Mouse (Mus musculus): ENCODE data around the gene Sorcs2. TPM values are rescaled to one million over a fixed set of nuclear protein-coding genes. Genes with fewer than 3 reads are reported as not detected.
A peak's percentile ranks its signal among the peaks of the same experiment; 100 is the strongest.

Sorcs2 gene
- polyA plus RNA-seq, 1 experiment: not detected

DNA sequence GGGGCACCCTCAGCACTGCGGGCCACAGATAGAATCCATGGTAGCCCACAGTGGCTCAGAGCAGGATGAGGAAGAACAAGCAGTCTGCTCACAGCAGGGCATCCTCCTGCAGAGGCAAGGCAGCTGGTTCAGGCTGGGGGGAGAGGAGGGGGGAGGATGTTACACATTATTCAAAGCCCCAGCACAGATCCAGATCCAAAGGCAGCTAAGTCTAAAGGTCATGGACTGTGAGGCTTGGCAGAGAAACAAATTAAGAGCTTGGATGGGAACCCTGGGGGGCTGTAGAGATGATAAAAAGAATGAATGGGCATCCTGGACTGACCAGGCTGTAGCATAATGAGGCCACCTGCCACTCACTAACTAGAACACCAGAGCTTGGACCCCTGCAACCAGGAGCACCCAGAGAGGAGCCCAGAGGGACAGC, 28.7 kb downstream of the Sorcs2 start:
- WGBS: 33% methylated on average over 1 of the region's 1 CpGs
- no peak overlapping the region for H3K4me3 ChIP-seq (ENCODE audit: insufficient read depth, low read depth, low read length)
- peaks cover 65% of the 10 kb centered on the region for H3K4me1 ChIP-seq (ENCODE audit: control insufficient read depth, insufficient read depth, low read length)
- no peak for TF ChIP-seq POLR2A (IDR thresholded peaks at IDR 0.05; ENCODE audit: insufficient read depth, low read depth, low read length)
- TF ChIP-seq CTCF (IDR thresholded peaks at IDR 0.05; ENCODE audit: insufficient read depth, low read depth, low read length): no peak
- peak overlapping the region; percentile 67 for H3K27ac ChIP-seq (ENCODE audit: insufficient read depth, low read depth, low read length)

DNA sequence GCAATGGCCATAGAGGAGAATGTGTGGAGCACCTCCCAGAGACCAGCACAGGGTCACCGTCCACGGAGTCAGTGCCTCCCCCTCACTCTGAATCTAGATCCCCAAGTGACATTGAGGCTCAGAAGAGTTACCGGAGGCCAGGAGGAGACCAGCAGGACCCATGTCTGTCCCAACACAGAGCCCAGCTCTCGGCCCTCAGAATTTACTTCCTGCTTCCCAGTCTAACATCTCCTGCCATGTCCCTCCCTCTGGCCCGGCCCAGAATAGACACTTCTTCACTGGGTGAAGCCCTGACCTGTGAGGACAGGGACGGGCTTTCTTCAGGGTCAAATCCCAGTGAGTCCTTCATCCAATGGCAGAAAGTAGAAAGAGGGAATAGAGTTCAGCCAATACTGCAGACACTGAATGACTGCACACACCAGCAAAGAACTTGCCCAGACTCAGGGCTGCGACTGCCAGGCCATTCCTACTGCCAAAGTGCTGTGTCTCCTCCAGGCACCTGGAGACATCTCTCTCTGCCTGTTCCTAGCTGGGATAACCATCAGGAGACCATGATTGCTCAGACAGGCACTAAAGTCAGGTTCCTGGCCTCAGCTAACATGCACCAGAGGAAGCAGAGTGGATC, 29.3 kb downstream of the Sorcs2 start:
- H3K4me3 ChIP-seq (ENCODE audit: insufficient read depth, low read depth, low read length): no peak overlapping the region
- H3K4me1 ChIP-seq (ENCODE audit: control insufficient read depth, insufficient read depth, low read length): peaks cover 60% of the 10 kb centered on the region
- no peak for TF ChIP-seq CTCF (IDR thresholded peaks at IDR 0.05; ENCODE audit: insufficient read depth, low read depth, low read length)
- no peak for TF ChIP-seq POLR2A (IDR thresholded peaks at IDR 0.05; ENCODE audit: insufficient read depth, low read depth, low read length)
- H3K27ac ChIP-seq (ENCODE audit: insufficient read depth, low read depth, low read length): peak overlapping the region; percentile 35
- WGBS: 74% methylated on average over 7 of the region's 7 CpGs

DNA sequence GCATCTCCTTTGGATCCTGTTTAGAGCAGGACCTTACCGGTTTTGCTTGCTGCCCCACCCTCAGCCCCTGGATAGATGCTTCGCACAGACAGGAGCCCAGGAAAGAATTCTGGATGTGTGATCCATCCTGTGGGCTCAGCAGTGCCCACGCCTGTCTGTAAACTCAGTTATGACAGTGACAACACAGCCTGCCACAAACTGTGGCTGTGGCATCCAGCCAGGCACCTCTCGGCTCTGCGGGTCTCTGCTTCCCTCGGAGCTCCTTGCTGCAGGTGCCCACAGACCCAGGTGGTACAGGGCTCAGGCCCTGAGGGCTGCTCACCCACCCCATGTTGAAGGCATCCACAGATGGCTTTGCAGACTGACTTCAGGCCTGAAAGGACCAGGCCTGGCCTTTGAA, 30.0 kb downstream of the Sorcs2 start:
- TF ChIP-seq POLR2A (IDR thresholded peaks at IDR 0.05; ENCODE audit: insufficient read depth, low read depth, low read length) (no peak), CTCF (IDR thresholded peaks at IDR 0.05; ENCODE audit: insufficient read depth, low read depth, low read length) (no peak)
- Histone ChIP-seq H3K4me3 (ENCODE audit: insufficient read depth, low read depth, low read length) (no peak overlapping the region), H3K27ac (ENCODE audit: insufficient read depth, low read depth, low read length) (no peak overlapping the region), H3K4me1 (ENCODE audit: control insufficient read depth, insufficient read depth, low read length) (peaks cover 56% of the 10 kb centered on the region)
- WGBS: 84% methylated on average over 6 of the region's 6 CpGs

DNA sequence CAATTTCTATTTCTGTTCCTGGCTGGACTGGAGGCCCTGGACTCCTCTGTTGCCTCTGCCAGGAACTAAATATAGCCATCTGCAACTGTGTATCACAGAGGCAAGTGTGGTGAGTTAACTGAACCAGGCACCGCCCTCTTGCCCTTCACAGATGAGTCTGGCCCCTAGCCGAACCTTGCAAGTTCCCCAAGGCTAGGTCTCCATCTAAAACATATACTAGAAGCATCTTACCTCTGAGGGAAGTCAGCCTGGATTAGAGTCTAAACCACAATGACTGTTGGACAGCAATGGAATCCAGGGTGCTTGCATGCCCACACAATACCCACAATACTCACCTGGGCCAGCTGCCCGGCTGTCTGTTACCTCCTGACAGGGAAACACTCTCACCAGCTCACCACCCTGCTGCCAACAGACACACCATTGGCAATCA, 30.7 kb downstream of the Sorcs2 start:
- H3K4me3 ChIP-seq (ENCODE audit: insufficient read depth, low read depth, low read length): no peak overlapping the region
- H3K4me1 ChIP-seq (ENCODE audit: control insufficient read depth, insufficient read depth, low read length): peaks cover 55% of the 10 kb centered on the region
- peak overlapping the region; percentile 20; the same call in 1 of the 2 replicates for H3K27ac ChIP-seq (ENCODE audit: insufficient read depth, low read depth, low read length)
- 63% methylated on average over 3 of the region's 3 CpGs for WGBS
- no peak for TF ChIP-seq CTCF (IDR thresholded peaks at IDR 0.05; ENCODE audit: insufficient read depth, low read depth, low read length)
- TF ChIP-seq POLR2A (IDR thresholded peaks at IDR 0.05; ENCODE audit: insufficient read depth, low read depth, low read length): no peak

DNA sequence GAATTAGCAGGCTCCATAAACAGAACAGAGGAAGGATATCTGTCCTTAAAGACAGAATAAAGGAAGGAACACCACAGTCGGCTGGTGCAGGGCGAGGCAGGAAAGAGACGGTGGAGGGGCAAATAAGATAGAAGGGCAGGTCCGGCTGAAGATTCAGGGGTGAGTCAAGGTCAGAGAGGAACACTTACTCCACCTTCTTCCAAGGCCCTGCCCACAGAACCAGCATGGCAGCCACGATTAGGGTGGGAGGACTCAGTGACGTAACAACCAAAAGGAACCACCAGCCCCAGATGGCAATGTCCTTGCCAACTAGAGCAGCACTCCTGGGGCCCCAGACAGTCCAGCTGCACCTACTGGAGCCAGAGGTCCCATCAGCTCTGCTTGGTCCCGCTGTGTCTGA, 36.2 kb downstream of the Sorcs2 start:
- TF ChIP-seq CTCF (IDR thresholded peaks at IDR 0.05; ENCODE audit: insufficient read depth, low read depth, low read length): no peak
- peaks cover 51% of the 10 kb centered on the region for H3K4me1 ChIP-seq (ENCODE audit: control insufficient read depth, insufficient read depth, low read length)
- 88% methylated on average over 7 of the region's 7 CpGs for WGBS
- no peak overlapping the region for H3K4me3 ChIP-seq (ENCODE audit: insufficient read depth, low read depth, low read length)
- no peak overlapping the region for H3K27ac ChIP-seq (ENCODE audit: insufficient read depth, low read depth, low read length)

DNA sequence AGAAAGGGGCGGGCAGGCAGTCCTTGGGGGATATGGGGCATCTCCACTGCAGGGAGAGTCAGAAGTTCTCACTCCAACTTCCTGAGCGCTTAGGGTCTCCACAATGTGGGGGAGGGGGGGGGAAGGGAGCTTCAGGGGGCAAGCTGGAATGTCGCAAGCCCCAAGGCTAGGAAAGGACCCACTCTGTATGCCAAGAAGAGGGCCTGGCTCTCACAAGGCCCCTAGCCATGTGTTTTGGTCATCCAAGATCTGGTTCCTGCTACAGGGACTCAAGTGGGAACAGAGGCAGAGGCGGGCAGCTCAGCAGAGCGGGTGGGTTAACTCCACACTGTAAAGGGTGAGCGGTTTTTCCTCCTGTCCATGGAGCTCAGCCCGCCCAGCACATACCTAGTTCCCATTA, 37.6 kb downstream of the Sorcs2 start:
- Histone ChIP-seq H3K4me3 (ENCODE audit: insufficient read depth, low read depth, low read length) (no peak overlapping the region), H3K27ac (ENCODE audit: insufficient read depth, low read depth, low read length) (no peak overlapping the region), H3K4me1 (ENCODE audit: control insufficient read depth, insufficient read depth, low read length) (peaks cover 48% of the 10 kb centered on the region)
- WGBS: 85% methylated on average over 7 of the region's 7 CpGs
- TF ChIP-seq POLR2A (IDR thresholded peaks at IDR 0.05; ENCODE audit: insufficient read depth, low read depth, low read length) (no peak), CTCF (IDR thresholded peaks at IDR 0.05; ENCODE audit: insufficient read depth, low read depth, low read length) (no peak)

DNA sequence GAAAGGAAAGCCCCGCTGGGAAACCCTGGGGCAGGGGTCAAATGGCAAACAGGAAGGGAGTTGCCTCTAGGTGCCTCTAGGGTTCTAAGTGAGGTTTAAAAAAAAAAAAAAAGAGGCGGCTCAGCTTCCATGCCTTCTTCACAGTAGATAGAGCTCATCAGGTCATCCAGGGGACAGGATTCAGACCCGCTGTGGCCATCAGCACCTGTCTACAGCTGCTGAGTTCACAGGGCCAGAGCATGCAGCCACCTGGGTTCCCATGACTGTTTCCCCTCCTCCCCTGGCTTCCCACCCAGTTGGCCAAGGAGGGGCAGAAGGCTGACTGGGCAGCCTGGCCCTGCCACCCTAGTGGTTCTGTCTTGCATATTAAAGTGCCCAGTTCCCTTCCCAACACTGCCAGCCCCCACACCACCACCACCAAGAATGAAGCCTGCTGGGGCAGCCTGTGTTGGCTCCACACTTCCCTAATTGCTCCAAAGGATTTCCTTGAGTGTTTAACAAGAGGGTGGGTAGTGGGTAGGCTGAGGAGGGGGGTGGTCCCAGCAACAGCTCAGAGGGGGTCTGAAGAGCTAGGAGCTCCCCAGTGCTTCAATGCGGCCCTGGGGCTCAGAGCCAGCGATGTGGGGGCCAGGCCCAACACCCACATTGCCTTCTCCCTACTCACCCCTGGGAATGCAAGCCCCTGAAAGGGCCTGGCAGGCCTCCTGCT, 38.2 kb downstream of the Sorcs2 start:
- no peak overlapping the region for H3K27ac ChIP-seq (ENCODE audit: insufficient read depth, low read depth, low read length)
- peaks cover 46% of the 10 kb centered on the region for H3K4me1 ChIP-seq (ENCODE audit: control insufficient read depth, insufficient read depth, low read length)
- TF ChIP-seq POLR2A (IDR thresholded peaks at IDR 0.05; ENCODE audit: insufficient read depth, low read depth, low read length) (no peak), CTCF (IDR thresholded peaks at IDR 0.05; ENCODE audit: insufficient read depth, low read depth, low read length) (no peak)
- no peak overlapping the region for H3K4me3 ChIP-seq (ENCODE audit: insufficient read depth, low read depth, low read length)
- WGBS: 75% methylated on average over 5 of the region's 5 CpGs

DNA sequence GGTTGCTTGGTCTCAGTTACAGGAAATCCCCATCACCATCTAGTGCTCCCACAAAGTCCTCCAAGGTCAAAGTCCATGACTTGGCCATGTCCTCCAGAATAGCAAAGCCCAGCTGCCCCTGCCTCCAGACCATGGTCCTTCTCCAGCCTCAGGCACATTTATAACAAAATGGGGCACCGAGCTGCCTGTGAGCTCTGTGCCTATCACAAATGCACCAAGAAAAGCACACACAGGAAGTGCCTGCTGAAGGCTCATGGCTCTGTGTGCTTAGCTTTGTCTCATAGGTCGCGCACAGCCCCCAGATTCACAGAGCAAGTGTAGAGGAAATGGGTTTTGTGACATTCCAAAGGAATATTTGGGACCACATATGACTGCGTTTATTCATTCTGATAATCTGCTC, 39.8 kb downstream of the Sorcs2 start:
- TF ChIP-seq POLR2A (IDR thresholded peaks at IDR 0.05; ENCODE audit: insufficient read depth, low read depth, low read length): no peak
- no peak overlapping the region for H3K27ac ChIP-seq (ENCODE audit: insufficient read depth, low read depth, low read length)
- no peak overlapping the region for H3K4me3 ChIP-seq (ENCODE audit: insufficient read depth, low read depth, low read length)
- WGBS: 88% methylated on average over 4 of the region's 4 CpGs
- H3K4me1 ChIP-seq (ENCODE audit: control insufficient read depth, insufficient read depth, low read length): peaks cover 46% of the 10 kb centered on the region

DNA sequence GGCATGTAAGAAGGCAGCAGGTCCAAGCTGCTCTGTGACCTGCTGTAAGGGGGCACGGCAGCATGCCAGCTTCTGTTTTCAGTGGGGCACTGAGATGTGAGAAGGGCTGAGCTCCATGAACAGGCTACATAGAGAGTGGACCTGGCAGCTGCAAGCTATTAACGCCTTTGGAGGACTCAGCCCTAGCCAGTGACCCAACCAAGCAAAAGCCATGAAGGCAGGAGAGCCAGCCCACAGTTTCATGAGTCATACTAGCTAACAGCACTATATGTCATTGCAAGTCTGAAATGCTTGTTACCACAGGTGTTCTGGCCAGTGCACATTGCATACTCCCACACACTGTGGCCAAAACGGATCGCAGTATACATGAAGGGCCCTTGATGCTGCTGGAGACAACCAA, 41.3 kb downstream of the Sorcs2 start:
- Histone ChIP-seq H3K4me1 (ENCODE audit: control insufficient read depth, insufficient read depth, low read length) (peaks cover 35% of the 10 kb centered on the region), H3K27ac (ENCODE audit: insufficient read depth, low read depth, low read length) (no peak overlapping the region), H3K4me3 (ENCODE audit: insufficient read depth, low read depth, low read length) (no peak overlapping the region)
- WGBS: 53% methylated on average over 4 of the region's 4 CpGs
- no peak for TF ChIP-seq CTCF (IDR thresholded peaks at IDR 0.05; ENCODE audit: insufficient read depth, low read depth, low read length)

All from olfactory bulb, adult 2 months (tissue).